Mouse (Mus musculus) small intestine, adult 2 months (tissue): ENCODE measurements around the gene Gnaq.

Experiments
- CTCF ChIP-seq: fragments of 200-500 bp; IDR thresholded peaks from 2 replicates; pipeline ENCODE4 v1.5.1; 2012; ENCODE audit warnings: low read depth, mild to moderate bottlenecking, control low read depth, inconsistent platforms, low read length, moderate library complexity, mixed read lengths; ENCODE audit not compliant: insufficient replicate concordance, insufficient read length; ENCODE audit errors: extremely low read depth
- POLR2A ChIP-seq: fragments of 200-500 bp; IDR thresholded peaks from 2 replicates; pipeline ENCODE4 v1.6.1; 2012; ENCODE audit warnings: low read depth, mild to moderate bottlenecking, control low read depth, inconsistent platforms, low read length, moderate library complexity

DNA sequence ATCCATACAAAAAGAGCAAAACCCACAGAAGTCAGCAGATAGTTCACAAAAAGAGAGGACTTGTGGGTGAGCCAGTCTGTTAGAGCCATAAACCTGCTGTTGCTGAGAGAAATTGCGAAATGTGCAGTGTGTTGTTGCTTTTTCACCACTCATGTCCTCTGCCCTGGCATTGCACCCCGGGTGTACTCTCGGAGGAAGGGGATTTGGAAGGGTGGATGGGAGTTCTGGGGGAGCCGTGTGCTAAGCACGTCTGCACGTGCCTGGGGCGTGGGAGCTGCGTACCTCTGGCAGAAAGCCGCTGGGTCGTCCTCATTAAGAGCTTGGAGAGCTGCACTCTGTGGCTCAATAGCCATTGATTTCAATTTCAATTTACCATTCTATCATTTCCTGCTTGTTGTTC lies 234.6 kb downstream of the Gnaq start:
- TF ChIP-seq CTCF (no peak), POLR2A (no peak)
